Mouse (Mus musculus): ENCODE results near the gene Pvalb. TPM values are rescaled to one million over a fixed set of nuclear protein-coding genes. Genes with fewer than 3 reads are reported as not detected.

Gene Pvalb
- polyA plus RNA-seq (2015; fragmentation: Nextera tagmentation; extraction: Ambion mirVana): not detected in 2 replicates

DNA sequence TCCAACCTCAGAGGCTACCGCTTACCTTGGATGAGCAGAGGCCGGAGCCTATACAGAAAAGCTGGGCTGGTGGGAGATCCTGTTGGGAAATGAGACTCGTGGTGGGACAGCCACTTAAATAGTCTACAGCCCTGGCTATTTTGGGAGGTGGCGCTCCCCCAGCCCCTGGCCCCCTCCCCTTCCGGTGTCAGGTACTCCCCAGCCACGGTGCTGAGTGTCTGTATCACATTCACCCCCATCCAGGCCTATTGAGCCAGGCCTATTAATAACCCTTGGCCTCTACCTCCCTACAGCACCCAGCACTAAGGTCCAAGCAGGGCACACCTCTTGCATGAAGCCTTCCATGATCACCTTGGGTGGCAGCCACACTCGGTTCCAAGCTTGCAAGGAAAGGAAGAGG lies at the start of gene Pvalb:
Pvalb (minus strand) TSS at position 89 of the 400 bp plus-strand sequence.
- ATAC-seq (ENCODE audit: insufficient number of reproducible peaks, insufficient read depth, low FRiP score, low TSS enrichment, low read depth): no peak
- Histone ChIP-seq H3K27me3 (peaks cover 52% of the 10 kb centered on the region), H3K9ac (no peak within 1 kb of the TSS), H3K27ac (no peak within 1 kb of the TSS), H3K4me1 (peaks cover 10% of the 10 kb centered on the region), H3K9me3 (peaks cover 6% of the 10 kb centered on the region; the same call in 1 of the 2 replicates), H3K4me2 (no peak within 1 kb of the TSS), H3K4me3 (no peak within 1 kb of the TSS), H3K36me3 (no peaks in the 10 kb centered on the region)
- 85% methylated on average over 7 of the region's 7 CpGs for WGBS

DNA sequence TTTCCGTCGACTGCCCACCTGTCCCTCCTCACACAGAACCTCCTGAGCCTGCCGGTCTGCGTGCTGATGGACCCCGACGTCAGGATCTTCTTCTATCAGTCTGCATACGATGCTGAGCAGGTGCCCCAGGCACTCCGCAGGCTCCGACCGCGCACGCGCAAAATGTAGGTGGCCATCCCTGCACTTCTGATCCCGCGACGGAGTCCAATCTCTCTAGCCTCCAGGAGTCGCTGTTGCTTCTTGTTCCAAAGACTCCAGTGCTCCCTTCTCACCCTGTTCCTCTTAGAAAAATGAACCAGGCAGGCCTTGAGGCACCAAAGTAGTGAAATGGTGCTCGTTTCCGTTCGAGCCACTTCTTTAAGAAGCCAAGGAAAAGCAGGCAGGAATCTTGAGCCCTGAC lies 48.6 kb upstream of the Pvalb start:
- WGBS: 21% methylated on average over 20 of the region's 20 CpGs
- Histone ChIP-seq H3K4me1 (no peaks in the 10 kb centered on the region), H3K9me3 (no peaks in the 10 kb centered on the region), H3K9ac (no peak overlapping the region), H3K4me3 (no peak overlapping the region), H3K27ac (no peak overlapping the region), H3K4me2 (no peak overlapping the region), H3K27me3 (peaks cover 31% of the 10 kb centered on the region), H3K36me3 (no peaks in the 10 kb centered on the region)
- no peak for ATAC-seq (ENCODE audit: insufficient number of reproducible peaks, insufficient read depth, low FRiP score, low TSS enrichment, low read depth)

DNA sequence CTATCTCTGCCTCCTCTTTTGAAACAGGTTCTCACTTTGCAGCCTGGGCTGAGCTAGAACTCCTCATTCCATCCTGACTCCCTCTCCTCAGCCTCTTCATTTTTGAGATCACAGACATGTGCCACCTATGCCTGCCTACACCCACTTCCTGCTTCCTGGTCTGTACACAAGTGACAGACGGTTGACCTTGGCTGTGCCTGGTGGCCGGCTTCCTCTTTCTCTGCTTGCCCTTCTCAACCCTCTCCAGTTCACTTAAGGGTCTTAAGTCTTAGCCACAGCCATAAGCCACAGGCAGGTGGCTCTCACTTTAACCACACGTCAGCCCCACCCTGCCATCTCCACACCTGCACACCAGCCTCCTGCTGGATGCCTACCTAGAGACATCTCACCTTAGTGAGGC lies 42.2 kb upstream of the Pvalb start:
- Histone ChIP-seq H3K27ac (no peak overlapping the region), H3K4me2 (no peak overlapping the region), H3K9ac (no peak overlapping the region), H3K36me3 (no peaks in the 10 kb centered on the region), H3K4me1 (no peaks in the 10 kb centered on the region), H3K27me3 (peaks cover 6% of the 10 kb centered on the region), H3K4me3 (no peak overlapping the region), H3K9me3 (no peaks in the 10 kb centered on the region)
- 61% methylated on average over 3 of the region's 3 CpGs for WGBS
- no peak for ATAC-seq (ENCODE audit: insufficient number of reproducible peaks, insufficient read depth, low FRiP score, low TSS enrichment, low read depth)

DNA sequence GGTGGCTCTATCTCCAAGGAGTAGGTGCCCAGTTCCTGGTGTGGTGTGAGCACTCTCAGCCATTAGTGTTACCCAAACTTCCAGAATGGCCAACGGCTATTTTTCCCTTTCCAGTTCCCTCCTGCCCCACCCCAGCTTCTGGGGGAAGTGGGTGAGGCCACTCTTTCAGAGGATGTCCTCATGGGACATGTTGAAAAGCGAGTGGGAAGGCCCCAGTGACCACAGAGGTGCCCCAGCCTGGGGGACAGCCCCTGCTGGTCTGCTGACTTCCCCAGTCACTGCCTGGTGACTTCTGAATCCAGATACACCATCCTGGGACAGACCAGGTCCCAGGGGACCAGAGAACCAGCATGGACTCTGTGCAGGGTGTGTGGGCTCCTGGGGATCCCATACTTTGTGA lies 41.5 kb upstream of the Pvalb start:
- Histone ChIP-seq H3K4me2 (no peak overlapping the region), H3K9me3 (no peaks in the 10 kb centered on the region), H3K27me3 (0 out of 2 replicates have a peak, but pooled peaks cover under 1% of the 10 kb centered on the region), H3K36me3 (no peaks in the 10 kb centered on the region), H3K4me3 (no peak overlapping the region), H3K4me1 (no peaks in the 10 kb centered on the region), H3K27ac (no peak overlapping the region), H3K9ac (no peak overlapping the region)
- WGBS: 57% methylated on average over 2 of the region's 2 CpGs
- ATAC-seq (ENCODE audit: insufficient number of reproducible peaks, insufficient read depth, low FRiP score, low TSS enrichment, low read depth): no peak

DNA sequence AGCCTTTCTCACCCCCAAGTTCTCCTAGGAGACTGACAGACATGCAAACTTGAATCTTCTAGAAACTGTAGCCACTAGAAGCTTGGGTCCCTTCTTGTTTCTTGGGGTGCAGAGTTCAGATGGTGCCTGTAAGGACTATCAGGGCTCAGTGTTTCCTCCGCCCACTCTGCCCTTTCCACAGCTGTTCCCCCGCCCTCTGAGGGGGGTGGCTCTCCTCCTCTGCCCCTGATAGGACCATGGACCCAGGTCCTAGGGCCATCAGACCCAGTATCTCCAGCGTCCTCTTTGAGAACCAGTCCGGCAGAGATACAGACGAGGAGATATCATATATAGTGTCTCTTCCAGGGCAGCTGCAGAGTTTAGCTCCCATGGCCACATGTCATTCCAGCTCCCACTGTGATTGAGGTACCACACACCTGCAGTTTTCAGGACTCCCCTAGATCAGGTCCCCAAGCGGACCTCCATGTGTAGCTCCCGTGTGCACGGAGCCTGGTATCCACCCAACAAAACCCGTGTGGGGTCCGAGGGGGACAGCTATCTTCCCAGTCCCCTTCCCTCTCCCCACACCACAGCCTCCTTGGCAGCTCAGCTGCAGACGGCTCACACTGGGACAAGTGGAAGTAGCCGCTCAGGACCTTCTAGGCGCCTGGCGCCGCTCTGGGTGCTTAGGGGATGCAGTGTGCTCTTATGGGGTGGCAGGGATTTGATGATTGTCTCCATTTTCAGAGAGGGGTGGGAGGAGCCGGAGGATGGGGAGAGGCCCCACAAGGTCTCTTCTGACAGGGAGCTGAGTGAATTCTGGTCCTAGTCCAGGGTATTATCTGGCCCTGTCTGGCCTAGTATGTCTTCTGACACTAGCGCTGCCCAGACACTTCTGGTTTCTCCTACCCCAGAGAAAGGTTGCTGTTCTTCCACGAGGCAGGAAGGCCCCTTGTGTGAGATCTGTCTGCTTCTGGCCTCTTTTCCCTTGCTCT lies 40.2 kb upstream of the Pvalb start:
- Histone ChIP-seq H3K9ac (no peak overlapping the region), H3K27ac (no peak overlapping the region), H3K4me2 (no peak overlapping the region), H3K36me3 (no peaks in the 10 kb centered on the region), H3K27me3 (no peaks in the 10 kb centered on the region), H3K4me3 (no peak overlapping the region), H3K4me1 (no peaks in the 10 kb centered on the region), H3K9me3 (no peaks in the 10 kb centered on the region)
- WGBS: 75% methylated on average over 18 of the region's 18 CpGs
- ATAC-seq (ENCODE audit: insufficient number of reproducible peaks, insufficient read depth, low FRiP score, low TSS enrichment, low read depth): no peak

DNA sequence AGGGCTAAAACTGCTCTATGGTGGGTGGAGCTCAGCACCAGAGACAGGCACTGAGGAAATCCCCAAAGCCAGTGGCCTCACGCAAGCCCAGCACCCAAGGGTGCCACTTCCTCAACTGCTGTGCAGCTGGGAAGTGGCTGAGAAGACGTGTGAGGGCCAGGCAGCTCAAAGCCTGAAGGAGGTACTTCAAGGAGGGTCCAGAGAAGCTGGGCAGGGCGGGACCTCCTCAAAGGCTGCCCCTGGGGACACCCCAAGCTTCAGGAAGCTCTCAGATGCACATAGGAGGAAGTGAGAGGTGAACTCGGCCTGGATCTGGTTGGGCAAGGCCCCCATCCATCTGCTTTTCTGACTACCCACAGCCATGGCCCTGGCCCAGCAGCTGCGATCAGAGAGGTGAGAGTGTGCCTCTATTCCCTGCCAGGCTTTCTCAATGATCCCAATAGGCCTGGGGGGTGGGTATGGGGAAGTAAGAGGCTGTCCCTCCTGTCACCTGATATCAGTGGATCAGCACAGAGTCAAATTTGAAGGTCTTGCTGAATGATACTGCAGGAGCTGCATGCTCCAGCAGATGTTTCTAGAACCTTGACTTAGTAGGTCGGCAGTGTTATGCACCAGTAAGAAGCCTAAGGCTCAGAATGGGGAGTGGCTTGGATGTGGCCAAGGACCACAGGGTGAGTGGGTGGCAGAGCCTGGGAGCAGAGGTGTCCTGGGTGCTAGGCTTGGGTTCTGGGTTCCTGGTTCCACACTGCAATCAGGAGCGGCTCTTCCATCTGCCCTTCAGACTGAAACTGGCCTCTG lies 38.7 kb upstream of the Pvalb start, which contains the start of gene Ncf4:
Ncf4 (plus strand) TSS at position 107 of the 798 bp plus-strand sequence.
- Histone ChIP-seq H3K27ac (no peak within 1 kb of the TSS), H3K36me3 (no peaks in the 10 kb centered on the region), H3K9me3 (no peaks in the 10 kb centered on the region), H3K4me1 (no peaks in the 10 kb centered on the region), H3K4me3 (no peak within 1 kb of the TSS), H3K27me3 (no peaks in the 10 kb centered on the region), H3K4me2 (no peak within 1 kb of the TSS), H3K9ac (no peak within 1 kb of the TSS)
- WGBS: 66% methylated on average over 7 of the region's 7 CpGs
- ATAC-seq (ENCODE audit: insufficient number of reproducible peaks, insufficient read depth, low FRiP score, low TSS enrichment, low read depth): no peak

DNA sequence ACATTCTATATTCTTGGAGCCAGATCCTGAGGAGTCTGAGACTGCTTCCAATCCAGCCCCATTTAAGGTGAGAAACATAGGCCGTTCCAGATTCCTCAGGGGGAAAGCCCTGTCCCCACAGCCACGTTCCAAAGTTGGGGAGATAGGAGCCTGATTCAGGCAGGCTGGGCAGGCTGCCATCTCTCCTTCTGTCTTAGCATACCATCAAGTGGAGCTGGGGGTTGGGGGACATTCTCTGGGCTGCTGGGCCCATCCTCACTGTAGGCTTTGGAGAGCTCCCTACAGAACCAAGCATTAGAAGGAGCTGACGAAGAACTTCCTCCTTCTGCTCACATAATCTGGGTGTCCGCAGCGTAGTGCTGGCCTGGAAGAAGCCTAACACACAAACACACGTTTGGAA lies 37.6 kb upstream of the Pvalb start:
- Histone ChIP-seq H3K36me3 (no peaks in the 10 kb centered on the region), H3K9me3 (no peaks in the 10 kb centered on the region), H3K27me3 (peaks cover 3% of the 10 kb centered on the region; the same call in 1 of the 2 replicates), H3K9ac (no peak overlapping the region), H3K4me1 (no peaks in the 10 kb centered on the region), H3K27ac (no peak overlapping the region), H3K4me2 (no peak overlapping the region), H3K4me3 (no peak overlapping the region)
- ATAC-seq (ENCODE audit: insufficient number of reproducible peaks, insufficient read depth, low FRiP score, low TSS enrichment, low read depth): no peak
- WGBS: 68% methylated on average over 6 of the region's 6 CpGs

DNA sequence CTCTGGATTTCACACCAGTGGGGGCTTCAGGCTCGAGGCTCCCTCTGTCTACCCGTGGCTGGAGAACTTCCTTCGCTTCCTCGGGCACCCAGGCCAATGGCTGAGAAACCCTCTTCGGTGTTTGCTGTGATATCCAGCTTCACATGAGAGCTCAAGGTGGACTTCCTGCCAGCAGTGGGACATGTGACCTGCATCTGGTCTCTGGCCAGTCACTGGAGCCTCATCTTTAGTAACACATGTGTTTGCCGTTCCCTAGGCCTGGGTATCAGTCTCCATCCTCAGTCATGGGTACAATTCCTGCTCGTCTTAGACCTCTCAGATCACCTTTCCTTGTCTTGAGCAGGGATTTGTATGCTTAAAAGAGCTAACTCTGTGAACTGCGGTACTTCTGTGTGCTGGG lies 36.9 kb upstream of the Pvalb start:
- H3K4me2 ChIP-seq: no peak overlapping the region
- ATAC-seq (ENCODE audit: insufficient number of reproducible peaks, insufficient read depth, low FRiP score, low TSS enrichment, low read depth): no peak
- H3K36me3 ChIP-seq: no peaks in the 10 kb centered on the region
- H3K27ac ChIP-seq: no peak overlapping the region
- no peaks in the 10 kb centered on the region for H3K9me3 ChIP-seq
- no peak overlapping the region for H3K4me3 ChIP-seq
- H3K4me1 ChIP-seq: no peaks in the 10 kb centered on the region
- no peak overlapping the region for H3K9ac ChIP-seq
- 71% methylated on average over 8 of the region's 8 CpGs for WGBS
- peaks cover 6% of the 10 kb centered on the region; the same call in 1 of the 2 replicates for H3K27me3 ChIP-seq

DNA sequence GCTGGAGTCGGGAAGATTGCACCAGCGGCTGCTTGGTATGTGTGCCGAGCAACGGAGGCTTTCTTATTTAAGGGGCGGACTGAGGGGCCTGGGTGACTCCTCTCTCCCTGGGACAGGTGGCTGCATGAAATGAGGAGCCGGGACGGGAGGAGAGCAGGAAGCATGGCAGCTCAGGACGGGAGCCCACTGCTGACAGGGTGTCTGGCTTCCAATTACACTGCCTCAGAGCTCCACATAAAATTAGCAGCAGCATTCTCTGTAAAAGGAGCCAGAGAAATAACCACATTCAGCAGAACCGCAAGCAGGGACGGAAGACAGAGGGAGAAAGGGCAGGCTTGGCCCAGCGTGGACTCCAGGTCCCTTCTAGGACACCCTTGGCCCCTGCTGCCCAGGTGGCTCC lies 35.1 kb upstream of the Pvalb start:
- Histone ChIP-seq H3K9ac (no peak overlapping the region), H3K4me3 (no peak overlapping the region), H3K27me3 (peaks cover 6% of the 10 kb centered on the region; the same call in 1 of the 2 replicates), H3K27ac (no peak overlapping the region), H3K4me2 (no peak overlapping the region), H3K4me1 (no peaks in the 10 kb centered on the region), H3K36me3 (no peaks in the 10 kb centered on the region), H3K9me3 (no peaks in the 10 kb centered on the region)
- ATAC-seq (ENCODE audit: insufficient number of reproducible peaks, insufficient read depth, low FRiP score, low TSS enrichment, low read depth): no peak
- 31% methylated on average over 11 of the region's 11 CpGs for WGBS

DNA sequence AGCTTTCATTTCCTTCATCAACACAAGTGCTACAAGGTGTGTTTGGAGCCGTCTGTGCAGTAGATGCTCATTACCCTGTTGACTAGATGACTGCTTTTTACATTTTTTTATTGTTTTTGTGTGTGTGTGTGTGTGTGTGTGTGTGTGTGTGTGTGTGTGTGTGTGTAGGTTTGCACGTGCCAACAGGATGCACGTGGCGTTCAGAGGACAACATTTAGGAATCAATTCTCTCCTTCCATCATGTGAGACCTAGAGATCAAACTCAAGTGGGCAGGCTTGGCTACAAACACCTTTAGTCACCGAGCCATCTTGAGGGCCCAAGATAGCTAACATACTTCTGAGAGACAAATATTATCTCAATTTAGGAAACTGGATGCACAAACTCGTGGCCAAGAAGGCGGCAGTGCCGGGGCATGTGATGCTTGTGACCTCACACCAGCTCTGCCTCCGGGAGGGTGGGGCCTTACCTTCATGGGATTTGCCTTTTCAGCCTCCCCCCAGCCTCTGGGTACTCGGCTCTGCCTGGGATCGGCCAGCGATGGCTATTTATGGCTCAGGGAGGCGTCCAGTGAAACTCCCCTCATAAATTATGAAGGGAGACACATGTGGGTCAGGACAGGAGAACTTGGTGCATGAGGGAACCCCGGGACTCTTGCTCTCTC lies 33.9 kb upstream of the Pvalb start:
- WGBS: 76% methylated on average over 14 of the region's 14 CpGs
- Histone ChIP-seq H3K4me2 (no peak overlapping the region), H3K27me3 (peaks cover 6% of the 10 kb centered on the region; the same call in 1 of the 2 replicates), H3K36me3 (no peaks in the 10 kb centered on the region), H3K27ac (no peak overlapping the region), H3K4me3 (no peak overlapping the region), H3K4me1 (no peaks in the 10 kb centered on the region), H3K9me3 (no peaks in the 10 kb centered on the region), H3K9ac (no peak overlapping the region)
- no peak for ATAC-seq (ENCODE audit: insufficient number of reproducible peaks, insufficient read depth, low FRiP score, low TSS enrichment, low read depth)

DNA sequence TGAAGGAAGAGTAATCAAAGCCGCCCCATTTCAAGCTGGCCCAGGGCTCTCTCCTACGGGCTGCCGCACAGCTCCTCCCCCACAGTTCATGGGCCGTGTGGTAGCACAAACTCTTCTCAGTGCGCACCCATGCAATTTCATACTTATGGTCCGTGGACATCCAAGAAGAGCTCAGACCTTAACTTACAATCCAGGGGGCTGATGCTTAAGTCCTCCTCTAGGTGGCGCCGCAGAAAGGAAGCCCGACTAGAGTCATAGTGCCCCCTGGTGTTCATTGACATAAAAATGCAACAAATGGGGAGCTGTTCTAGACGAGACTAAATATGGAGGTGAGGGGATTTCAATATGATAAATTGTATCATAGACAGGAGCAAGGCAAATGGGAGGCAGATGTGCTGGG lies 33.3 kb upstream of the Pvalb start:
- WGBS: 23% methylated on average over 10 of the region's 10 CpGs

More for the DNA sequence above, 33.3 kb upstream of the Pvalb start:
- Histone ChIP-seq H3K4me1 (no peaks in the 10 kb centered on the region), H3K36me3 (no peaks in the 10 kb centered on the region), H3K27me3 (peaks cover 6% of the 10 kb centered on the region; the same call in 1 of the 2 replicates), H3K27ac (no peak overlapping the region), H3K9ac (no peak overlapping the region), H3K4me2 (no peak overlapping the region), H3K4me3 (no peak overlapping the region), H3K9me3 (no peaks in the 10 kb centered on the region)
- ATAC-seq (ENCODE audit: insufficient number of reproducible peaks, insufficient read depth, low FRiP score, low TSS enrichment, low read depth): no peak

All from embryonic facial prominence, embryonic 13.5 days (tissue).